Mouse (Mus musculus): ENCODE measurements around the gene Slc44a5. TPM values are rescaled to one million over a fixed set of nuclear protein-coding genes. Genes with fewer than 3 reads are reported as not detected.

The Slc44a5 gene
- total and polyA plus RNA-seq, 3 experiments = 0.14 to 0.25 TPM; not detected in 1

GRCm38 (mm10) chr3:153973949-153974760 lies 919 bp downstream of the Slc44a5 start:
- H3K79me2 ChIP-seq (replicated peaks; ENCODE audit: control insufficient read depth, insufficient read depth, low read length) = no peaks in the 10 kb centered on the region
- peaks cover 2% of the 10 kb centered on the region for H3K4me1 ChIP-seq (ENCODE audit: control insufficient read depth, insufficient read depth, low read length)
- 15% methylated on average over 21 of the region's 21 CpGs for WGBS
- TF ChIP-seq EP300 (IDR thresholded peaks at IDR 0.05; ENCODE audit: insufficient read depth, low read depth, low read length) (no peak), POLR2A (IDR thresholded peaks at IDR 0.05; ENCODE audit: insufficient read depth, low read depth, low read length) (no peak), CTCF (IDR thresholded peaks at IDR 0.05) (no peak)
- no peak overlapping the region for H3K27ac ChIP-seq
- intact Hi-C loops (cut with DNase I) = no loop called here
- H3K36me3 ChIP-seq (ENCODE audit: control insufficient read depth, insufficient read depth, low read length) = no peaks in the 10 kb centered on the region
- peaks cover 8% of the 10 kb centered on the region for H3K27me3 ChIP-seq (ENCODE audit: control insufficient read depth, insufficient read depth, low read length)
- no peak overlapping the region for H3K4me3 ChIP-seq
- H3K9ac ChIP-seq (ENCODE audit: low read depth, low read length) = no peak overlapping the region
- DNase-seq = no peak

- Histone ChIP-seq H3K27me3 (ENCODE audit: control insufficient read depth, insufficient read depth, low read length) (peaks cover 8% of the 10 kb centered on the region), H3K79me2 (replicated peaks; ENCODE audit: control insufficient read depth, insufficient read depth, low read length) (no peaks in the 10 kb centered on the region), H3K27ac (no peak overlapping the region), H3K36me3 (ENCODE audit: control insufficient read depth, insufficient read depth, low read length) (no peaks in the 10 kb centered on the region), H3K4me3 (no peak overlapping the region), H3K4me1 (ENCODE audit: control insufficient read depth, insufficient read depth, low read length) (peaks cover 2% of the 10 kb centered on the region), H3K9ac (ENCODE audit: low read depth, low read length) (no peak overlapping the region)
- intact Hi-C loops (cut with DNase I) = no loop called here
- TF ChIP-seq POLR2A (IDR thresholded peaks at IDR 0.05; ENCODE audit: insufficient read depth, low read depth, low read length) (no peak), CTCF (IDR thresholded peaks at IDR 0.05) (no peak), EP300 (IDR thresholded peaks at IDR 0.05; ENCODE audit: insufficient read depth, low read depth, low read length) (no peak)
- WGBS = 27% methylated on average over 6 of the region's 6 CpGs
- DNase-seq = no peak
Measured at GRCm38 (mm10) chr3:153975060-153975459, 1.8 kb downstream of the Slc44a5 start.

- Histone ChIP-seq H3K79me2 (replicated peaks; ENCODE audit: control insufficient read depth, insufficient read depth, low read length) (no peaks in the 10 kb centered on the region), H3K9ac (ENCODE audit: low read depth, low read length) (no peak overlapping the region), H3K27me3 (ENCODE audit: control insufficient read depth, insufficient read depth, low read length) (peaks cover 8% of the 10 kb centered on the region), H3K4me1 (ENCODE audit: control insufficient read depth, insufficient read depth, low read length) (peaks cover 2% of the 10 kb centered on the region), H3K27ac (no peak overlapping the region), H3K4me3 (no peak overlapping the region), H3K36me3 (ENCODE audit: control insufficient read depth, insufficient read depth, low read length) (no peaks in the 10 kb centered on the region)
- no peak for TF ChIP-seq CTCF (IDR thresholded peaks at IDR 0.05)
- WGBS = 76% methylated on average over 7 of the region's 7 CpGs
- intact Hi-C loops (cut with DNase I) = no loop called here
- no peak for DNase-seq
Measured at GRCm38 (mm10) chr3:153975791-153976190, 2.6 kb downstream of the Slc44a5 start.

- Histone ChIP-seq H3K79me2 (replicated peaks; ENCODE audit: control insufficient read depth, insufficient read depth, low read length) (no peaks in the 10 kb centered on the region), H3K9ac (ENCODE audit: low read depth, low read length) (no peak overlapping the region), H3K27ac (no peak overlapping the region), H3K4me3 (no peak overlapping the region), H3K27me3 (ENCODE audit: control insufficient read depth, insufficient read depth, low read length) (peaks cover 2% of the 10 kb centered on the region; the same call in 1 of the 2 replicates), H3K36me3 (ENCODE audit: control insufficient read depth, insufficient read depth, low read length) (no peaks in the 10 kb centered on the region), H3K4me1 (ENCODE audit: control insufficient read depth, insufficient read depth, low read length) (no peaks in the 10 kb centered on the region)
- TF ChIP-seq CTCF (IDR thresholded peaks at IDR 0.05) (no peak), EP300 (IDR thresholded peaks at IDR 0.05; ENCODE audit: insufficient read depth, low read depth, low read length) (no peak)
- WGBS = 68% methylated on average over 2 of the region's 2 CpGs
- no peak for DNase-seq
- intact Hi-C loops (cut with DNase I) = no loop called here
Measured at GRCm38 (mm10) chr3:153980611-153981010, 7.4 kb downstream of the Slc44a5 start.

- TF ChIP-seq EP300 (IDR thresholded peaks at IDR 0.05; ENCODE audit: insufficient read depth, low read depth, low read length) (no peak), CTCF (IDR thresholded peaks at IDR 0.05) (peak; percentile 65), POLR2A (IDR thresholded peaks at IDR 0.05; ENCODE audit: insufficient read depth, low read depth, low read length) (no peak)
- Histone ChIP-seq H3K9ac (ENCODE audit: low read depth, low read length) (no peak overlapping the region), H3K4me1 (ENCODE audit: control insufficient read depth, insufficient read depth, low read length) (no peaks in the 10 kb centered on the region), H3K27ac (no peak overlapping the region), H3K79me2 (replicated peaks; ENCODE audit: control insufficient read depth, insufficient read depth, low read length) (no peaks in the 10 kb centered on the region), H3K27me3 (ENCODE audit: control insufficient read depth, insufficient read depth, low read length) (no peaks in the 10 kb centered on the region), H3K4me3 (no peak overlapping the region), H3K36me3 (ENCODE audit: control insufficient read depth, insufficient read depth, low read length) (no peaks in the 10 kb centered on the region)
- WGBS = 50% methylated on average over 10 of the region's 10 CpGs
- intact Hi-C loops (cut with DNase I) = loop anchor here (1.0 kb wide), 1 partner anchor 242 kb away; no protein-coding TSS in a partner anchor
- no peak for DNase-seq
Measured at GRCm38 (mm10) chr3:153984428-153985340, 11.4 kb downstream of the Slc44a5 start.
